Mouse (Mus musculus) megakaryocyte-erythroid progenitor cell, adult 5-6 weeks (primary cell): ENCODE results near the gene Zfp366. TPM values are rescaled to one million over a fixed set of nuclear protein-coding genes. Genes with fewer than 3 reads are reported as not detected.

Source experiments
- ATAC-seq: replicated peaks from 2 replicates; pipeline ENCODE4 v1.8.0; 2016; ENCODE audit warnings: mild to moderate bottlenecking, inconsistent platforms; ENCODE audit not compliant: severe bottlenecking, poor library complexity, low FRiP score, low TSS enrichment
- total RNA-seq, 2 experiments: library from RNA; stranded (forward) in 1 of 2; stranded (reverse) in 1 of 2; fragments of 200-1000, 215-1000 nt in 1 of 2; fragments of >200 nt in 1 of 2; fragmentation: Nextera tagmentation in 1 of 2; gene quantifications; 2 replicates each; pipeline ENCODE4 v1.2.3; 2014 to 2017

Zfp366 gene
- total RNA-seq, 2 experiments from 2014 or later = 0.47 TPM; not detected in 1

- ATAC-seq = no peak
Observed at GRCm38 (mm10) chr13:99185573-99185972, 950 bp downstream of the Zfp366 start.

GRCm38 (mm10) chr13:99186138-99186853 is 1.7 kb downstream of the Zfp366 start:
- ATAC-seq = no peak

GRCm38 (mm10) chr13:99186859-99187258 is 2.2 kb downstream of the Zfp366 start:
- ATAC-seq = no peak

- no peak for ATAC-seq
Observed at GRCm38 (mm10) chr13:99187456-99187855, 2.8 kb downstream of the Zfp366 start.

GRCm38 (mm10) chr13:99188625-99189024 is 4.0 kb downstream of the Zfp366 start:
- no peak for ATAC-seq

GRCm38 (mm10) chr13:99189671-99190070 is 5.0 kb downstream of the Zfp366 start:
- ATAC-seq = no peak

GRCm38 (mm10) chr13:99190466-99190865 is 5.8 kb downstream of the Zfp366 start:
- ATAC-seq = no peak

- no peak for ATAC-seq
Observed at GRCm38 (mm10) chr13:99191063-99191462, 6.4 kb downstream of the Zfp366 start.

- no peak for ATAC-seq
Observed at GRCm38 (mm10) chr13:99196314-99196713, 11.7 kb downstream of the Zfp366 start.

- ATAC-seq = no peak
Observed at GRCm38 (mm10) chr13:99196865-99197264, 12.2 kb downstream of the Zfp366 start.

GRCm38 (mm10) chr13:99201647-99202574 is 17.3 kb downstream of the Zfp366 start:
- no peak for ATAC-seq

GRCm38 (mm10) chr13:99207214-99207613 is 22.6 kb downstream of the Zfp366 start:
- ATAC-seq = no peak

GRCm38 (mm10) chr13:99209859-99210258 is 25.2 kb downstream of the Zfp366 start:
- ATAC-seq = no peak

- ATAC-seq = no peak
Observed at GRCm38 (mm10) chr13:99210837-99211236, 26.2 kb downstream of the Zfp366 start.

- no peak for ATAC-seq
Observed at GRCm38 (mm10) chr13:99212976-99213375, 28.4 kb downstream of the Zfp366 start.

GRCm38 (mm10) chr13:99216005-99216404 is 31.4 kb downstream of the Zfp366 start:
- no peak for ATAC-seq

GRCm38 (mm10) chr13:99217984-99218383 is 33.4 kb downstream of the Zfp366 start:
- no peak for ATAC-seq

- no peak for ATAC-seq
Observed at GRCm38 (mm10) chr13:99219586-99219985, 35.0 kb downstream of the Zfp366 start.

GRCm38 (mm10) chr13:99221996-99222395 is 37.4 kb downstream of the Zfp366 start:
- no peak for ATAC-seq

GRCm38 (mm10) chr13:99222476-99222875 is 37.9 kb downstream of the Zfp366 start:
- ATAC-seq = no peak
